Mouse (Mus musculus) activated CD4-positive, CD25-positive, alpha-beta regulatory T cell, adult 4 months (primary cell): Measurements from ENCODE around the gene Suox. TPM values are rescaled to one million over a fixed set of nuclear protein-coding genes. Genes with fewer than 3 reads are reported as not detected.
"Not testable (repeated sequence)": the region's sequence is repeated elsewhere in the genome, so short reads cannot be mapped to it uniquely, and the experiment has no call there.

Source experiments
- ATAC-seq: one replicate; pipeline ENCODE4 v1.8.0; 2017
- polyA plus RNA-seq, 2 experiments: library from polyadenylated mRNA; unstranded; fragments of 100-300 nt; shearing (Covaris generic); gene quantifications; one replicate each; pipeline ENCODE4 v1.2.1; 2017

The Suox gene
- polyA plus RNA-seq, result 10 to 100 TPM; 15.3 to 17.9 TPM

DNA sequence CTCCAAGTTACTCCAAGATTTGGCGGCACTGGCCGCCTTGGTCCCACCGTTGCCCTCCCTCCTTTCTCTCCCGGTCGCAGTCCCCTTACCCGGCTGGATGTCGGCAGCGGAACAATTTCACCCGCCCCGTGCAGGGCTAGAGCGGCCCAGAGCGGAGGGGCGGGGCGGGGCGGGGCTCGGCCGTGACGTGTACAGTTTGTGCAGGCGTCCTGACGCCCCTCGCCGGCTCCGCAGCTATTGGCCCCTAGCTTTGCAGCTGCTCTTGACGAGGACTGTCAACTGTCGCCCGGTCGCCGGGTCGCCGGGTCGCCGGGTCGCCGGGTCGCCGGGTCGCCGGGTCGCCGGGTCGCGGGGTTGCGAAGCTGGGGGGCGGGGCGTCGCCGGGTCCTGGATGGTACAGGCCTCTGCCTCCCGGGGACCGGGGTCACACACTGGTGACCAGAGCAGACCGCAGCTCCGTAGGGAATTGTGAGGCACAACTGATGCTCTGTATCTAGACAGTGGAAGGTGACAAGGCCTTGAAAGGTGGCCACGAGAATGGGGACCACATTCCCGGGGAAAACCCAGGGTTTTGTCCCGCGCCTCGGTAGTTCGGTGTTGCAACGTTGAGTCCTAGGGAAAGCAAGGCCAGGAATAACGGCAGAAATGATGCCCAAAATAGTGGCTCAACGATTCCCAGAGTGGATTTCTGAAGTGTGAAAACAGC is at the start of gene Suox:
Gene Suox, minus strand, starts transcription at position 311 of the 706 bp plus-strand sequence.
- peak; percentile 89 for ATAC-seq

DNA sequence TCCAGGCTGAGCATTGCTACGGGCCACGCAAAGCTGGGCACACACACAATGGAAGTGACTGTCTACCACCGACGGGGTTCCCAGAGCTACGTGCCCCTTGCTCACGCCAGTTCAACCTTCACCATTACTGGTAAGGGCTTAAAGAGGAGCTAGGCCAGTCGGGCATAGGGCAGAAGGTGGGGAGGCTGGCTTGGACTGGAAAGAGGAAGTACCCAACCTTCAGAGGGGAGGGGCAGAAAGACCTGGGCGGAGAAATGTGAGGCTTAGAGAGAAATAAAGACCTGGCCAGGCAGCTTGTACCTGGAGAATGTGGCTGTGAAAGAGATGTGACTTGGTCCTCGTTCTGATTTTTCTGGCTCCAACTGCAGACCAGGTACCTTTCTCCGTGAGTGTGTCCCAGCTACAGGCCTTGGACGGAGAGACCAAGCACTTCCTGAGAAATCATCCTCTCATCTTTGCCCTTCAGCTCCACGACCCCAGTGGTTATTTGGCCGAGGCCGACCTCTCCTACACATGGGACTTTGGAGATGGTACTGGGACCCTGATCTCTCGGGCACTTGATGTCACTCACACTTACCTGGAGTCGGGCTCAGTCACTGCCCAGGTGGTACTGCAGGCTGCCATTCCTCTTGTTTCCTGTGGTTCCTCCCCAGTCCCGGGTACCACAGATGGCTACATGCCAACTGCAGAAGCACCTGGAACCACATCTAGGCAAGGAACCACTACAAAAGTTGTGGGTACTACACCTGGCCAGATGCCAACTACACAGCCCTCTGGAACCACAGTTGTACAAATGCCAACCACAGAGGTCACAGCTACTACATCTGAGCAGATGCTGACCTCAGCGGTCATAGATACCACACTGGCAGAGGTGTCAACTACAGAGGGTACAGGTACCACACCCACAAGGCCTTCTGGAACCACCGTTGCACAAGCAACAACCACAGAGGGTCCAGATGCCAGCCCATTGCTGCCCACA is 42.0 kb upstream of the Suox start:
- peak; percentile 76 for ATAC-seq

DNA sequence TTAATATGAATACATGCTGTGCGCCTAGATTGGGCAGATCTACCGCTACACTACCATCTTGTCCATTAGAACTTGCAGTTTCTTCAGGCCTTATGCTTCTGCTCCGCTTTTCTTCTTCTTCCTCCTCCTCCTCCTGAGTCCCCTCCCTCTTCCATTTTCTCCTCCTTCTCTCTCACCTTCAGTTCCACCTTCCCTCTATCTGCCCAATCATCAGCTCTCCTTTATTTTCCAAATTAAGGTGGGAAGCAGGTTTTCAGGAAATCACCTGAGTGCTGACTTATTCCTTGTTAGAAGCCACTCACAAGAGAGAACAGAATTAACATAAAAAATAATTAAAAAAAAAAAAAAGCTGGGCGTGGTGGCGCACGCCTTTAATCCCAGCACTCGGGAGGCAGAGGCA is 37.4 kb upstream of the Suox start:
- not testable (repeated sequence) for ATAC-seq

DNA sequence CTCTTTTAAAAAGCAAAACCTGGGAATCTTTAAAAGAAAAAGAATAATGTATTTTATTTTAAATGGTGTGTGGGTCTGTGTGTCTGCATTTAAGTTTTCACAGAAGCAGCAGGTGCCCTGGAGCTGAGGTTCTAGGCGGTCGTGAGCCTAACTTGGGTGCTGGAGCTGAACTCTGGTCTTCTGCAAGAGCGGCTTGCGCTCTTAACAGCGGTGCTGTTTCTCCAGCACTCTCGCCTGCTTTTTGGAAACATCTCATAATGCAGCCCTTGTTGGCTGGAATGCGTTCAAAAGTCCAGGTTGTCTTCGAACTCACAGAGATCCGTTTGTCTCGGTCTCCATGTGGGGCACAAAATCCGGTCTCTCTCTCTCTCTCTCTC is 31.4 kb upstream of the Suox start:
- ATAC-seq, result peak; percentile 26

DNA sequence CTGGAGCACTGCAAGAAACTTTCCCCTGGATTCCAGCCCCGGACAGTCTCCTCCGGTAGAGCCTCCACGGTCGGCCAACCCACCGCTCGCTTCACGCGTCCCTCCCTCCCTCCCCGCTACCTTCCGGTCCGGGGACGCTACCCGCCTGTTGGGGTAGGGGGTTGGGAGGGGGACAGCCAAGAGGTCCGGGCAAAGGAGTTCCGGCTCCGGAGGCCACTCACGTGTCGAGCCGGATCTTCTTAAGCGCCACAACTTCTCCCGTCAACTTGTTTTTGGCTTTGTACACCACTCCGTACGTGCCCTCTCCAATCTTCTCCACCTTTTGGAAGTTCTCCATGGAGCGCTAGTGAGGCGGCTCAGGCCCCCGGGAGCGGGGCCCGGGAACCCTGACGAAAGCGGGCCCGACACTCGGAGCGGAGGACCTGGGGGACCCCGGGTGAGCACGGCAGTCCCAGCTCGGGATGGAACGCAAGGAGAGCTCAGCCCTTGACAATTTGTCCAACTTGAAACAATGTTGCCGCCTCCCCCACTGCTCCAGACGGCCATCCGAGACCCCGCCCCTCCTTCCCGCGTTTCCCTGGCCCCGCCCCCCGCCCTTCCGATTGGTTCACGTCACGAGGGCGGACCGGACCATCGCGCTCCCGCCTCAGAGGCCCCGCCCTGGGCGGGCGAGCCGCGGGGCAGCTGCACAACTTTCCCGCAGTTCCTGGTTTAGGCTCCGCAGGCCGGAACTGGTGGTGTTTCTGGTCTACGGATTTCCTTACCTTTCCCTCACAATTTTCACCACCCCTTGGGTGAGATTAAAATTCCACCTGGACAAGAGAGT is 30.8 kb upstream of the Suox start, which contains the start of gene Cdk2:
Gene Cdk2, minus strand, starts transcription at position 541 of the 826 bp plus-strand sequence.
- ATAC-seq, result peak; percentile 76

DNA sequence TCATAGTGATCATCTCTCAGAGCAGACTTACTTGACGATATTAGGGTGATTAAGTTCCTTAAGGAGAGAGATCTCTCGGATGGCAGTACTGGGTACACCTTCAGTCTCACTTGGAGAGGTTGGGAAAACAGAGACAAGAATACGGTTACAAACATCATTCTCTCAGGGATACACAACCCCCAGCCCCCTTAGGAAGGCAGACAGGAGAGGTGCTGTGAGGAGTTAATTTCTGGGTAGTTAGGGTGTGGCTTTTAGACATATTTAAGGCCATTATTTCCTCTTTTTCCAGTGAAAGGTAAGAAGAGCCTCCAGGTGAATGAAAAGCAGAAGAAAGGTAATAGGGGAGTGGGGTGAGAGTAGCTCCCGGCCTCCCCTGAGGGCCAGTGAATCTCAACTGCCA is 30.0 kb upstream of the Suox start, which contains the start of gene Pmel:
Gene Pmel, plus strand, starts transcription at position 301 of the 400 bp plus-strand sequence.
- ATAC-seq, result no peak

DNA sequence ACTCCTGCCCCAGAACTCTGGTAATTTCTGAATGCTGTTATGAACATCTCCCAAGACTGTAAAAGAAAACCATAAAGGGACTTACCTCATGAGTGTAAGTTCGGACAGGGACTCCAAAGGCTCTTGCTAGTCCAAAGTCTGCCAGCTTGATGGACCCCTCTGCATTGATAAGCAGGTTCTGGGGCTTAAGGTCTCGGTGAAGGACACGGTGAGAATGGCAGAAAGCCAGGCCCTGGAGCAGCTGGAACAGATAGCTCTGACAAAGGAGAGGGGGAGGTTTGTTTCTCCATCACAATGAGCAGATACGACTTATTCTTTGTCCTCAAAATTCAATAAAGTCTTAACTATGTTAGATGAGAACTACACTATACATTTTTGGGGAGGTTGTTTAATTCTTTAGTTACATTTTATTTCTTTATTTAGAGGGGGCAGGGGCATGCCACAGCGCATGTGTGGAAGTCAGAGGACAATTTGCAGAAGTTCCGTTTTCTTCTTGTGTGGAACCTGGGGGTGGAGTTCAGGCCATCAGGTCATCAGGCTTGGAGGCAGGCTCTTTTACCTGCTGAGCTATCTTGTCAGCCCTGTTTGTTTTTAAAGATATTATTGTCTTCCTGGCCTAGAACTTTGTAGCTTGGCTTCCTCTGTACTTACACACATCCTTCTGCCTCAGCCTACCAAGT is 28.6 kb upstream of the Suox start:
- no peak for ATAC-seq

DNA sequence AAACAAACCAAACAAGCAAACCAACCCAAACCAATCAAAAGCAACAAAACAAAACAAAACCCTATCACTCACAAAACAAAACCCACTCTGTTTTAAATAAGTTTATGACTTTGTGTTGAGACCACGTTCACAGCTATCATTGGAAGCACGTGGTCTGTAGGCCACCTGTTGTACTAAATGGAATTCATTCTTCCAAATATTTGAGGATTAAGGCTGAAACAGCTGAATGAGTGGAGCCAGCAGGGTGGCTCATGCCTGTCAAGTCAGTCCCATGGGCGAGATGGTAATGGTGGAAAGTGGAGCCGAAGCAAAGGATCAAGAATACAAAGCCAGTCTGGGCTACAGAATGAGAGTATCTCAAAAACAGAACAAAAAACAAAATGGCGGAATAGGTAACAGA is 26.8 kb upstream of the Suox start:
- ATAC-seq, result no peak

DNA sequence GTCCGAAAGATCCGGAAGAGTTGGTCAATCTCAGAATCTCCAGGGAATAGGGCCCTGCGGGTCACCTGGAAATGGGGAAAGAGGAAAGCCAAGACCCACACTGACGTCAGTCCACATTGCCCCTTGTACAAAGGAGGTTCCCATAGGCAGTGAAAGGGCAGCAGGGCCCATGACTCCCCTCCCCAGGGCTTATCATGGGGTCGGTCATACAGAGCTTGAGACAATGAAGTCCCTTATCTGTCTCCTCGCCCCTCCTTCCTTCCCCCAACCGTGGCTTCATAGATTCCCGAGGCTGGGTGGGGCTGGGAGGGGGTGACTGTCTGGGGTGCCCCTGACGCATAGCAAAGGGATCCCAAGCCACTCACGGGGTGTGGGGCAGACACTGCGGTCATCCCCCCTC is 25.7 kb upstream of the Suox start:
- no peak for ATAC-seq

DNA sequence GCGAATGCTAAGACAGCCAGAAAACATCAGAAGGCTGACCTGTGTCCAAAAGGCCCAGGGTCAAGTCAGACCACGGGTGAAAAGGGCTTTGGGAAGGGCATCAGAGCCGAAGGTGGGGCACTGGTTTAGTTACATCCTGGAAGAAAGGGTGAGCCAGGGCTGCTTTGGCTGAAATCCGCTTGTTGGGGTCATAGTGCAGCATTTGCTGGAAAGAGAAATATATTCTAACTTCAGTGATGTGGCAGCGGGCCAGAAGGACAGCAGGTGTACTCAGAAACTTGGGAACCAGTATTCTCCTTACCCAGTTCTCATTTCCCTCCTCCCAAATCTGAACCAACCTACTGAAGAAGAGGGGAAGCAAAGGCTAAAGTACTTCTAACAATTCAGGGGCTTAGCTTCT is 25.1 kb upstream of the Suox start:
- no peak for ATAC-seq

DNA sequence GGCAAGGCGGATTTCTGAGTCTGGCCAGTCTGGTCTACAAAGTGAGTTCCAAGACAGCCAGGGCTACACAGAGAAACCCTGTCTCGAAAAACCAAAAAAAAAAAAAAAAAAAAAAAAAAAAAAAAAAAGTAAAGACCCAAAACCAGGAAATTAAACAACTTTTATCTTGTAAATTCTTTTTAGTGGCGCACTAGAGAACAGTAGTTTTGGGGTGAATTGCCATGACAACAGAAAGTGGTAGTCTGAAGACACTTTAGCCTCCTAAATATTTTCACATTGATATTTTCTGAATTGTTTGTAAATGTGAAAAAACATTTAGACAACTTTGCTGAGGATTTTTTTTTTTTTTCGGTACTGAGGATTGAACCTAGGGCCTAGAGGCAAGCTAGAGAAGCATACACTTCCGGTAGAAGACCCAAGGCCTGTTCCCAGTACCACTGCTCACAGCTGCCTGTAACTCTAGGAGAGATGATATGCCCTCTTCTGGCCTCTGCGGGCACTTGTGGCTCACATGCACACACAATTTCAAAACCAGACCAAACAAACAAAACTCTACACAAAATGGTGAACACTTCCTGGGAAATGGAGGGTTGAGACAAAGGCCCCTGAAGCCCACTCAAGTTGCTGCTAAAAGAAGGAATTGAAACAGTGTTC is 23.3 kb upstream of the Suox start:
- ATAC-seq, result no peak

DNA sequence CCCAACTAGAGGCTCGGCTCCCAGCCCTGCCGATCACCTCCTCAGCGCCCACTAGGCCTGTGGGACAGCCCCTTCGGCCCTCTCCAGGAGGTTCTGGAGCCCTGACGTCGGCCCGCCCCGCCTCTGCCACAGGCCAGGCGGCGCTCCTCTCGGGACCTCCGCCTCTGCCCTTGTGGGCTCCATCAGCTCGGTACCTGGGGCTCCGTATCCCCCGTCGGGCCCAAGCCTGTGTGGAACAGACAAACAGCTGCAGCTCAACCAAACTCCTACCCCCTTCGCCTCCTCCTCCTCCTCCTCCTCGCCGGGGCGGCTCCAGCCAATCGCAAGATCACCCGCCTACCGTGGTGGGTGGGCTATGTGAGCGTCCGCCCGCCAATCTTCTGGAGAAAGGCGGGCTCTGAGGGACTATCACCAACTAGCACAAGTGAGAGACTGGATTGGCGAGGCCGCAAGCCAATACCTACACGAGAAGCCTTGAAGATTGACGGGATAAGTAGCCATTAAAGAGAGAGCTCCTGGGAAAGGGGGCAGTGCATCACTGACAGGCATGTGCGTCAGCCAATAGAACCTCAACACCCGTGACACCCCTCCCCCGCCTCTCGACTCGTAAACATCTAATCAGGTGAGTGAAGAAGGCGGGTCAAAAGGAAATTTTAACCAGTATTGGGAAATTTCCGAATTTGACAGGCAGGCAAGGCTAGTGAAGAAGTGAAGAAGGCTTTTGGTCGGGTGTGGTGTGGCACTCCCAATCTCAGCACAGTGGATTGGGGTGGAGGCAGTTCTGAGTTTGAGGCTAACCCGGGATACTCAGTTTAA is 22.3 kb upstream of the Suox start, which contains the start of gene Rab5b:
Gene Rab5b, minus strand, starts transcription at position 273 of the 816 bp plus-strand sequence.
- ATAC-seq, result peak; percentile 97

DNA sequence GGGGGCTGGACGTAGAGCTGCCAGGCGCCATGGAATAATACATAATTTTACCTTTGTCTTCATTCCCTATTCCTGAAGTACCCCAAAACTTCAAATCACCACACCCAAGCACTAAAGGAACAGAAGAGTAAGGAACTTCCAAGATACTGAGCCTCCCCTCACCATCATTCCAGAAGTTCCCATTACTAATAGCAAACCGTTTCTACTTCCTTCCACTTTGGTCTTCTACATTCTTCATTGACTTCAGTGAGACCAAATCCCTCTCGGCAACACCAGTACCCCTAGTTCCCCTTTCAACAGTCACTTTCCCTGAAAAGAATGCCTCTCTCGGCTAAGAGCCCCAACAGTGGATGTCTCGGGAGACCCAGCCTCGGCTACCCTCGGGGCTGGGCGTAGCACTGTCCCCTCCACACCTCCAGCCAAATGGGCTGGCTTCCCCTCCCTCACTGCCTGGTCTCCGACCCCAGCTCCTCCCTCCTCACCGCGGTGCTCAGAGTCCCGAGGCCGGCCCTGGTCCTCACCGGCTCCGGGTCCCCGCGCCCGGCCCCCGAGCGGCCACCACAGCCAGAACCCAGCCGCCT is 21.6 kb upstream of the Suox start:
- ATAC-seq, result no peak

DNA sequence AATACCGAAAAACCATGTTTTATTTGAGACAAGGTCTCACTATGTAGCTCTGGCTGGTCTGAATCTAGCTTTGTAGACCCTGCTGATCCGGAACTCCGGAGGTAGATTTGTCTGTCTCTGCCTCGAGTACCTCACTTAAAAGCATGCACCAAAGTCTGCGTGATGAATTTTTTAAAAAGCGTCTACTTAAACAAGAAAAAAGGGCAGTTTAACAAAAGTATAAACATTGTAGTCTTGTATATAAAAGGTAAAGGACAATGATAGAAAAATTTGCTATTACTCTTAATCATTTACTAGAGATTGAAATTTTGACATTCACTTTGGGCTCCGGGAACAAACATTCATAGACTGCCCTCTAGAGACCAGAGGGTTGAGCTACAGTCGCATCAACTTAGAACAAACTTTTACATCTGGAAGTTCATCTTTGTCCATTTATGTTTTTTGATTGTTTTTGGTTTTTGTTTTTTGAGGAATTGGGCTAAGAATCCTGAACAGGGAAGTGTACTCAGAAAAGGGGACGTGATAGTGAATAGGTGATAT is 666 bp upstream of the Suox start:
- ATAC-seq, result peak; percentile 58

DNA sequence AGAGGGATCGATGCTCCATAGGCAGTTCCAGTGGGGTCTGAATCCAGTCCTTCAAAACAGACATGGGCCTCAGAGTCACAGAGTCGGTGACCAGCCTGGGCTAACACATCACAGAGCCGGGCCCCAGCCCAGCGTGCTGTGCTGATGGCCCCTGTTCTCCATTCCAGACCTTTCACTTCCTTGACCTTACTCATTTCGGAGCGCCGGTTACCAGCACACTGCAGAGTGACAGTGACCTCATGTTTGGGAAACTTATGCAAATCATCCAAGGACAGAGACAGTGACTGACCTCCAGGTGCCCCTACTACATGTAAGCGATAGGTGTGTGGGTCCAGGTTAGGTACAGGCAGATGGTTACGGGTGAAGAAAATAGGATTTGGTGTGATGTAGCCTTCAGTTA is 2.7 kb downstream of the Suox start:
- no peak for ATAC-seq

DNA sequence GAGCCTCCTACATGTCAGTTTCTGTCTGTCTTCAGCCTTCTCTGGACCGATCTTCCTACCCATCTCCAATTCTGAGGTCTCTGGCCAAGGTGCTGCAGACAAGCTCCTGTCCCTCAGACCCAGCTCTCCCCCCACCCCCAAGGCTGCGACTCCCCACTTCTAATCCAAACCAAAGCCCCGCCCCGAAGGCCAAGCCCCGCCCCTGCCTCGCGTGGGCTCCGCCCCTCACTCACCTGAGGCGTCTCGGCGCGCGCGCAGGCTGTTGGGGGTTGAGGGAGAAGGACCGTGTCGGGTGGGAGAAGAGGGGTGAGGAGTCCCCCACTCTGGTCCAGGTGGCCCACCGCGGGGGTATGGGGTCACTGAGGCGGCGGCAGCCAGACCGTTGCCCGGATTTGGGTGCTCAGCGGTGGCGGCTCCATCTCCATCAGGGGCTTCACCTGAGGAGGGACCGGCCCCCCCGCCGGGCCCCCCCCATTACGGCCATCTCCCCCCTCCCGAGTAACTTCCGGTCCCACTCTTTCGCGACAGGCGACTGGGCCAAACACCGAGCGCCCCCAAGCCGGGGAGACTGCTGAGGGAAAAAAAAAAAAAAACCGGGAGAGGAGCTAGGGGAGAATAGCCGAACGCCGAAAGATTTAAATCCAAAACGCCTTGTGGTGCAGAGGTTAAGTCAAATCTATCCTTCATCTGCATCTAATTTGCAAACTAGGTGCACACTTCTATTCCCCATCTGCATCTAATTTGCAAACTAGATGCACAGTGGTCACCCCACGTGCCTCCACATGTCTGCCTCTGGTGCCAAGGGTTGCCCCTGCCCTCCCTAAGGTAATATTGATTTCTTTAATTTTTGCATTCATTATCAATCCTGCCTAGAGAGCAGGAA is 4.8 kb downstream of the Suox start:
- ATAC-seq, result no peak

DNA sequence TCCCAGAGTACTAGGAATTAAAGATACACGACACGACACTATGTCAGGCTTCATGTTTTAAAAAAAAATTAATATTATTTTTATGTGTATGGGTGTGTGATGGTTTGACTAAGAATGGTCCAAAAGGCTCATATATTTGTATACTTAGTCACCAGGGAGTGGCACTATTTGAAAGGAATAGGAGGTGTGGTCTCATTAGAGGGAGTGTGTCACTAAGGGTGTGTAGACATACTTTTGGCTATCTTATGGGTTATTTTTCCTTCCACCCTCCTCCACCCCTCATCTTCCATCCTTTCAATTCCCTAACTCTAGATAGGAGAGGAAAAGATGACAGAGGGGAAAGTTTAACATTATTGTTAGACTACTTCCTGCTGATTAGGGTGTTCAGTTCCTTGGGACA is 8.1 kb downstream of the Suox start:
- ATAC-seq, result no peak

DNA sequence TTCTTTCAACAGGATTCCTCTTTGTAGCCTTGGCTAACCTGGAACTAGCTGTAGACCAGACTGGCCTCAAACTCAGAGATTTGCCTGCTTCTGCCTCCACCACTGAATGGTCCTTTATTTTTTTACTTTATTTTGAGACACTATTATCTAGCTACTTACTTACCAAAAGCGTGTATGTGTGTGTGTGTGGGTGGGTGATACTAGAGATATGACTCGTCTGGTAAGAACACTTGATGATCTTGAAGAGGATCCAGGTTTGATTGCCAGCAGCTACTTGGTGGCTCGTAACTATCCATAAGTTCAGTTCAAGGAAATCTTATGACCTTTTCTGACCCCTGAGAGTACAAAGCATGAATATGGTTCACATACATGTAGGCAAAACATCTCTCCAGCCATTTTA is 8.6 kb downstream of the Suox start:
- no peak for ATAC-seq

DNA sequence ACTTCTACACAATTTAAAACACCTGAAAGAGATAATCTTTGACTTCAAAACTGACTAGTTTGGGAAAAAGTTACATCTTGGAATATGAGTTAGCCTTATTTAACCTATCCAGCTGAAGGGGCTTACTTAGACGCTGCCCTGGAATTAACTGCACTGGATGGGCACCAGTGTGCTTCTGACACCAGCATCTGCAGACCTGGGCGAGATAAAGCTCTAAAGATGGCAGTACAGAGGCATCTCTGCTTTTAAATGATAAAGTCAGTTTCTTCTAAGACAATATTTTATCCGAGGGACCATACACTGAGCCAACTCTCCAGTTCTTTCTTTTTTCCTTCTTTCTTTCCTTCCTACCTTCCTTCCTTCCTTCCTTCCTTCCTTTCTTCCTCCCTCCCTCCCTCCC is 9.1 kb downstream of the Suox start:
- ATAC-seq, result no peak
